Mouse (Mus musculus) hindbrain, embryonic 10.5 days (tissue): ENCODE data around the gene Meltf. TPM values are rescaled to one million over a fixed set of nuclear protein-coding genes. Genes with fewer than 3 reads are reported as not detected.
"Not testable (repeated sequence)": the region's sequence is repeated elsewhere in the genome, so short reads cannot be mapped to it uniquely, and the experiment has no call there.

ENCODE experiments used
- DNase-seq: peaks from one replicate; pipeline ENCODE4 v3.0.0-alpha.2; 2017; ENCODE audit warnings: low spot score
- H3K27ac ChIP-seq: fragments of 300-500 bp; sonication (generic); 2 replicates; pipeline ENCODE4 v1.5.1; 2016; ENCODE audit warnings: mild to moderate bottlenecking, moderate library complexity
- H3K27me3 ChIP-seq: fragments of 300-500 bp; sonication (generic); 2 replicates; pipeline ENCODE4 v1.6.1; 2016; ENCODE audit warnings: mild to moderate bottlenecking; ENCODE audit not compliant: poor library complexity, insufficient read depth, severe bottlenecking
- H3K36me3 ChIP-seq: fragments of 300-500 bp; sonication (generic); 2 replicates; pipeline ENCODE4 v1.6.1; 2016; ENCODE audit warnings: mild to moderate bottlenecking, moderate library complexity
- H3K4me1 ChIP-seq: fragments of 300-500 bp; sonication (generic); replicated peaks from 2 replicates; pipeline ENCODE4 v1.6.1; 2016; ENCODE audit warnings: mild to moderate bottlenecking
- H3K4me3 ChIP-seq: fragments of 300-500 bp; sonication (generic); 2 replicates; pipeline ENCODE4 v1.5.1; 2016; ENCODE audit warnings: mild to moderate bottlenecking, moderate library complexity
- H3K9me3 ChIP-seq: fragments of 300-500 bp; sonication (generic); 2 replicates; pipeline ENCODE4 v1.6.1; 2016; ENCODE audit warnings: mild to moderate bottlenecking, moderate library complexity
- WGBS: fragments of 180-500 bp; shearing (Covaris S2); methylation state at CpG from one replicate; pipeline ENCODE4 v1.1.7; 2016; 5-methylcytosine and 5-hydroxymethylcytosine counted together
- polyA plus RNA-seq: library from polyadenylated mRNA; unstranded; fragments of >200 nt; fragmentation: Nextera tagmentation; extraction: Ambion mirVana; gene quantifications from 2 replicates; pipeline ENCODE4 v1.2.1, GENCODE M21; 2016

Gene Meltf
- polyA plus RNA-seq, 1 experiment from 2014 or later: 0.07 TPM

DNA sequence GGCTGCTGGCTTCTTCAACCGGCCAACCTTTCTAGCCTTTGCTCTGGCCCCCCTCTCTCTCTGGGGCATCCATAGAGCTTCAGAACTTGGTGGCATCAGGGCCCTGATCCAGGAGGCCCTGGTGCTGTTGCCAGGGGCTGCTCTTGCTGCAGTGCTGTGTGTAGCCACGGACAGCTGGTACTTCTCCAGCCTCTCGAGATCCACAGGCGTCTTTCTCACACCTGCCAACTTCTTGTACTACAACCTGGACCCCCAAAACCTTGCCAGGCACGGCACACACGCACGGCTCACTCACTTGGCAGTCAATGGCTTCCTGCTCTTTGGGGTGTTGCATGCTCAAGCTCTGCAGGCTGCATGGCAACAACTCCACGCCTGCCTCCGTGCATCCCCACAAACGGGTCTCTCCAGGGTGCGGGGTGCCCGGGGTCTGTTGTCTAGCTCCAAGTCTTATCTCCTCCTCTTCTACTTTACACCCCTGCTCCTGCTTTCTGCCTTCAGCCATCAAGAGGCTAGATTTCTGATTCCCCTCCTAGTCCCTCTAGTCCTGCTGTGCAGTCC is 66.2 kb downstream of the Meltf start:
- no peak for DNase-seq
- H3K36me3 ChIP-seq: peaks cover 16% of the 10 kb centered on the region
- H3K4me1 ChIP-seq: peaks cover 41% of the 10 kb centered on the region
- WGBS: 89% methylated on average over 12 of the region's 12 CpGs
- no peak overlapping the region for H3K27ac ChIP-seq
- no peaks in the 10 kb centered on the region for H3K9me3 ChIP-seq
- H3K27me3 ChIP-seq: no peaks in the 10 kb centered on the region; the same call in 1 of the 2 replicates
- no peak overlapping the region for H3K4me3 ChIP-seq

DNA sequence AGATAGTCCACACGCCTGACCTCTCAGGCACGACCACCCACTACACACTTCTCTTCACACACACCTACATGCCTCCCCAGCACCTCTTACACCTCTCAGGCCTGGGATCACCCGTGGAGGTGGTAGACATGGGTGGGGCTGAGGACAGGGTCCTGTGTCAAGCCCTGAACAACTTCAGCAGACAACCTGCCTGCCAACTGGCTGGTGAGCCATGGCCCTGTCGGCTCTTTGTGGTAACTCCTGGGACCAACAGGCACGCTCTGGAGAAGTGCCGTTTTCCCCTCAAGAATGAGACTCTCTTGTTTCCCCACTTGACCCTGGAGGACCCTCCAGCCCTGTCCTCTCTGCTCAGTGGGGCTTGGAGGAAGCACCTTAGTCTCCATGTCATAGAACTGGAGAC is 66.8 kb downstream of the Meltf start:
- Histone ChIP-seq H3K27ac (no peak overlapping the region), H3K27me3 (no peaks in the 10 kb centered on the region; the same call in 1 of the 2 replicates), H3K4me1 (peaks cover 44% of the 10 kb centered on the region), H3K4me3 (no peak overlapping the region), H3K36me3 (peaks cover 20% of the 10 kb centered on the region), H3K9me3 (no peaks in the 10 kb centered on the region)
- 92% methylated on average over 6 of the region's 6 CpGs for WGBS
- no peak for DNase-seq

DNA sequence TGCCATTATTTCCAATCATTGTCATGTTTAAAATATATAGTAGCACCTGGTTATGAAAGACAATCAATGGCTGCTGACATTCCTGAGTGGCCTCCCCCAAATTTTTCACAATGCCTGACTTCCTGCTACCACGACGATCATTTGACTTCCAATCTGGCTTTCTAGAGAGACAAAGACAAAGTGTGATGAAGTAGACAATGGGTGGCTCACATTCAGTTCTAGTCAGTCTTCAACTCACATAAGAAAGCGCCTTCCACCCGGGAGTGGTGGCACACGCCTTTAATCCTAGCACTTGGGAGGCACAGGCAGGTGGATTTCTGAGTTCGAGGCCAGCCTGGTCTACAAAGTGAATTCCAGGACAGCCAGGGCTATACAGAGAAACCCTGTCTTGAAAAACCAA is 67.4 kb downstream of the Meltf start:
- WGBS: 88% methylated on average over 6 of the region's 6 CpGs
- not testable (repeated sequence) for H3K27me3 ChIP-seq, H3K27ac ChIP-seq, DNase-seq, H3K9me3 ChIP-seq
- peaks cover 26% of the 10 kb centered on the region for H3K36me3 ChIP-seq
- H3K4me1 ChIP-seq: peaks cover 44% of the 10 kb centered on the region
- H3K4me3 ChIP-seq: 0 out of 2 replicates have a peak overlapping the region, but pooled peaks have one; percentile 96

DNA sequence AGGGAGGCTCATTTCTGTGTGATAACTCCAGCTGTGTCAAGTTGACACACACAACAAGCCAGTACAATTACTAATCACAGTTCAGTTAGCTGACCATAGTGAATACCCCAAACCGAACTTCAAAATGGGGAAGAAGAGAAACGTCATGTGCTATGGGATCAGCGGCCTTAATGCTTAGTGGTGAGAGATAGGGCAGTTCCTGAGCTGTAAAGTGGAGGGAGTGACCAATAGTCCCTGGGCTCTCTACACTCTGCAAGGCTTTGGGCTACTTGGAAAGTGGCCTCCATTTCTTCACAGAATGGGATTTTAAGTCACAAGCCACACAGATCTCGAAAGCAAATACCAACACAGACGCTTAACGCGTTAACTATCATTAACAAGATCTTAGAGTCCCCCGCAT is 68.7 kb downstream of the Meltf start:
- no peak for DNase-seq
- Histone ChIP-seq H3K9me3 (no peaks in the 10 kb centered on the region), H3K4me1 (peaks cover 44% of the 10 kb centered on the region), H3K27ac (peak overlapping the region; percentile 95), H3K4me3 (peak overlapping the region; percentile 96), H3K36me3 (peaks cover 39% of the 10 kb centered on the region), H3K27me3 (no peaks in the 10 kb centered on the region; the same call in 1 of the 2 replicates)
- WGBS: 53% methylated on average over 8 of the region's 8 CpGs

DNA sequence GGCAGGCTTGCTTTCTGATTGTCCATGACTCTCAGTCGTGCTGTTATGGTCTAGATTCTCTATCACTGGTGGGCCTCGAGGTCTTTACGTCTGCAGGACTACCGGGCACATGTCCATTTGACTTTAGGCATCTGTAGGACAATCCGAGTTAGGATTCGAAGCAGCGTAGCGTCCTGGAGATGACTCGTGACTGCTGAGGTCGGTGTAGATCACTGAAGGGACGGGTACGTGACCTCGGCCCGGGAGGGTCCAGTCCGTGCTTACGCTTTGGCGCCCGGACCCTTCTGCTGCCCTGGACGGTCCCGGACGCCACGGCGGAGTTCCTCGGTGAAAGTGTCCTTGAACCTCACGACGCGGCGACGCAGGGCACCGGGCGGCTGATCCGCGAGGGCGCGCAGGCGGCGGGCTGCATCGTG is 69.3 kb downstream of the Meltf start:
- H3K4me1 ChIP-seq: peaks cover 44% of the 10 kb centered on the region
- no peaks in the 10 kb centered on the region for H3K9me3 ChIP-seq
- no peak for DNase-seq
- H3K27me3 ChIP-seq: no peaks in the 10 kb centered on the region; the same call in 1 of the 2 replicates
- under 1% methylated on average over 38 of the region's 38 CpGs for WGBS
- peaks cover 43% of the 10 kb centered on the region for H3K36me3 ChIP-seq
- H3K4me3 ChIP-seq: peak overlapping the region; percentile 96
- H3K27ac ChIP-seq: peak overlapping the region; percentile 95

DNA sequence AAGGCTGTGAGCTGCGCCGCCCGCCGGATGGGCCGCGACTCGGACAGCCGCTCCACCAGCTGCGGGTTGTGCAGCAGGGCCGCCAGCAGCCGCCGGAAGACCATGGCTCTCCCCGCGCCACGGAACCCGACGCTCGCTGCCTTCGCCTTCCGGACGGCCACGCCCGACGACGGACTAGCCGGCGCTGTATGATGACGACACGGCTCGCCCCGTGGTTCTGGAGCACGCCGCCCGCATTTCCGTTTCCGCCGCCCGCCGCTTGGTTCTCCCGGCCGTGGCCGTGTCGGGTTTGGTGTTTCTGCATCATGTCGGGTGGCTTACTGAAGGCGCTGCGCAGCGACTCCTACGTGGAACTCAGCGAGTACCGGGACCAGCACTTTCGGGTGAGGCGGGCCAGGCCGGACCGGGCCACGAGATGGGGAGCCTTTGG is 69.8 kb downstream of the Meltf start, which contains the start of the genes 0610012G03Rik and Ncbp2:
Gene 0610012G03Rik, minus strand, starts transcription at position 150 of the 430 bp plus-strand sequence.
Gene Ncbp2, plus strand, starts transcription at position 169 of the 430 bp plus-strand sequence.
- under 1% methylated on average over 55 of the region's 55 CpGs for WGBS
- H3K36me3 ChIP-seq: peaks cover 45% of the 10 kb centered on the region
- H3K27me3 ChIP-seq: no peaks in the 10 kb centered on the region; the same call in 1 of the 2 replicates
- H3K4me3 ChIP-seq: peak within 1 kb of the TSS; percentile 96
- DNase-seq: peak; percentile 97
- H3K27ac ChIP-seq: peak within 1 kb of the TSS; percentile 95
- H3K4me1 ChIP-seq: peaks cover 44% of the 10 kb centered on the region
- no peaks in the 10 kb centered on the region for H3K9me3 ChIP-seq

Other genes with a start within 250 kb of the Meltf start
- gene Dlg1, start 215.4 kb upstream of the Meltf start, polyA plus RNA-seq: 16.9 and 24.0 TPM in 2 replicates
- 1.6 and 2.0 TPM in 2 replicates for gene Pigz, start 55.0 kb downstream of the Meltf start, polyA plus RNA-seq
- 91.4 and 104 TPM in 2 replicates for gene 0610012G03Rik, start 69.7 kb downstream of the Meltf start, polyA plus RNA-seq
- gene Ncbp2, start 69.7 kb downstream of the Meltf start, polyA plus RNA-seq: 122 and 135 TPM in 2 replicates
- gene Senp5, start 124.5 kb downstream of the Meltf start, polyA plus RNA-seq: 18.4 and 19.0 TPM in 2 replicates
- gene Pak2, start 200.5 kb downstream of the Meltf start, polyA plus RNA-seq: 35.7 and 39.4 TPM in 2 replicates
- 149 and 159 TPM in 2 replicates for gene Pigx, start 220.9 kb downstream of the Meltf start, polyA plus RNA-seq
- 37.9 and 39.4 TPM in 2 replicates for gene Cep19, start 221.0 kb downstream of the Meltf start, polyA plus RNA-seq